Mouse (Mus musculus) adrenal gland, postnatal 36 days (tissue): Measurements from ENCODE around the gene Mast4. TPM values are rescaled to one million over a fixed set of nuclear protein-coding genes. Genes with fewer than 3 reads are reported as not detected.
"Not testable (repeated sequence)": the region's sequence is repeated elsewhere in the genome, so short reads cannot be mapped to it uniquely, and the experiment has no call there.

Experiments used
- DNase-seq, 2 experiments: peaks; one replicate each; pipeline ENCODE4 v3.0.0; 2021; ENCODE audit warnings: mixed read lengths in 1 of 2
- total RNA-seq, 2 experiments: library from RNA; stranded (reverse); gene quantifications; 2 replicates each; pipeline ENCODE4 v1.2.3; 2021

The Mast4 gene
- total RNA-seq, 2 experiments from 2014 or later: 62.9 to 90.1 TPM

- no peak for DNase-seq
Observed at GRCm38 (mm10) chr13:102749194-102749593, 585.1 kb downstream of the Mast4 start.

- no peak for DNase-seq
Observed at GRCm38 (mm10) chr13:102746803-102747561, 587.3 kb downstream of the Mast4 start.

GRCm38 (mm10) chr13:102745626-102746342 lies 588.5 kb downstream of the Mast4 start:
- no peak for DNase-seq

- DNase-seq: no peak
Observed at GRCm38 (mm10) chr13:102745270-102745600, 589.1 kb downstream of the Mast4 start.

- peak; percentile 49 to 69 for DNase-seq
Observed at GRCm38 (mm10) chr13:102744481-102745269, 589.6 kb downstream of the Mast4 start.

GRCm38 (mm10) chr13:102739720-102740535 lies 594.4 kb downstream of the Mast4 start:
- DNase-seq: no peak

- peak; percentile 31 to 41 for DNase-seq
Observed at GRCm38 (mm10) chr13:102737811-102738210, 596.5 kb downstream of the Mast4 start.

- no peak for DNase-seq
Observed at GRCm38 (mm10) chr13:102733063-102733462, 601.2 kb downstream of the Mast4 start.

- not testable (repeated sequence) for DNase-seq
Observed at GRCm38 (mm10) chr13:102728951-102729350, 605.3 kb downstream of the Mast4 start.

- no peak for DNase-seq
Observed at GRCm38 (mm10) chr13:102728035-102728434, 606.3 kb downstream of the Mast4 start.

GRCm38 (mm10) chr13:102726876-102727275 lies 607.4 kb downstream of the Mast4 start:
- peak in 1 of 2 experiments; percentile 33 for DNase-seq

- DNase-seq: no peak
Observed at GRCm38 (mm10) chr13:102725906-102726305, 608.4 kb downstream of the Mast4 start.

- no peak for DNase-seq
Observed at GRCm38 (mm10) chr13:102725416-102725815, 608.9 kb downstream of the Mast4 start.

- no peak for DNase-seq
Observed at GRCm38 (mm10) chr13:102716973-102717372, 617.3 kb downstream of the Mast4 start.

- no peak for DNase-seq
Observed at GRCm38 (mm10) chr13:102700744-102701143, 633.6 kb downstream of the Mast4 start.

GRCm38 (mm10) chr13:102700176-102700575 lies 634.1 kb downstream of the Mast4 start:
- DNase-seq: no peak

GRCm38 (mm10) chr13:102698751-102699323 lies 635.5 kb downstream of the Mast4 start:
- DNase-seq: peak; percentile 79 to 84

GRCm38 (mm10) chr13:102698335-102698734 lies 636.0 kb downstream of the Mast4 start:
- no peak for DNase-seq

- DNase-seq: no peak
Observed at GRCm38 (mm10) chr13:102695121-102695905, 639.0 kb downstream of the Mast4 start.

GRCm38 (mm10) chr13:102694154-102694553 lies 640.1 kb downstream of the Mast4 start:
- DNase-seq: no peak
